Mouse (Mus musculus) adrenal gland, postnatal 25 days (tissue): Measurements from ENCODE around the gene Upf2. TPM values are rescaled to one million over a fixed set of nuclear protein-coding genes. Genes with fewer than 3 reads are reported as not detected.

Experiments used
- total RNA-seq: library from RNA; stranded (reverse); gene quantifications from 2 replicates; pipeline ENCODE4 v1.2.3, GENCODE M21; 2021

Upf2 gene
- total RNA-seq, 1 experiment from 2014 or later, result 28.6 TPM

Other genes with a start within 250 kb of the Upf2 start
- 4.9 and 7.4 TPM in 2 replicates for gene Camk1d, start 237.0 kb upstream of the Upf2 start, total RNA-seq
- gene Nudt5, start 106.5 kb upstream of the Upf2 start, total RNA-seq, result 41.9 and 43.2 TPM in 2 replicates
- 129 and 133 TPM in 2 replicates for gene Cdc123, start 106.3 kb upstream of the Upf2 start, total RNA-seq
- gene Gm13199, start 88.5 kb upstream of the Upf2 start, total RNA-seq, result 0.85 TPM in 1 of 2 replicates, not detected in the other
- 41.2 and 55.9 TPM in 2 replicates for gene Sec61a2, start 56.0 kb upstream of the Upf2 start, total RNA-seq
- 15.7 and 16.8 TPM in 2 replicates for gene Dhtkd1, start 8.7 kb upstream of the Upf2 start, total RNA-seq
- 11.7 and 13.4 TPM in 2 replicates for gene Proser2, start 178.7 kb downstream of the Upf2 start, total RNA-seq